Mouse (Mus musculus) kidney, embryonic 16.5 days (tissue): ENCODE measurements at regions not wholly inside any gene's neighbourhood (a gene's known extent, or its start where the extent isn't known, plus 50 kb on each side); places are given as distances from the start of the nearest gene placed in this dataset.

ENCODE experiments used
- ATAC-seq: fragments of 200-750 bp; cut with Nextera tagmentation; 2 replicates; pipeline ENCODE4 v1.8.0; 2017; ENCODE audit warnings: moderate TSS enrichment; ENCODE audit not compliant: low FRiP score, low TSS enrichment
- H3K27ac ChIP-seq: fragments of 300-500 bp; sonication (generic); 2 replicates; pipeline ENCODE4 v1.5.1; 2014; ENCODE audit warnings: low read length
- H3K27me3 ChIP-seq: fragments of 300-500 bp; sonication (generic); 2 replicates; pipeline ENCODE4 v1.6.1; 2014; ENCODE audit warnings: low read length, control low read depth, mixed read lengths; ENCODE audit not compliant: insufficient read depth
- H3K36me3 ChIP-seq: fragments of 300-500 bp; sonication (generic); 2 replicates; pipeline ENCODE4 v1.6.1; 2014; ENCODE audit warnings: low read length, control low read depth, mixed read lengths; ENCODE audit not compliant: insufficient read depth
- H3K4me1 ChIP-seq: fragments of 300-500 bp; sonication (generic); 2 replicates; pipeline ENCODE4 v1.6.1; 2014; ENCODE audit warnings: low read length, control low read depth, mixed read lengths; ENCODE audit not compliant: insufficient read depth
- H3K4me2 ChIP-seq: fragments of 300-500 bp; sonication (generic); replicated peaks from 2 replicates; pipeline ENCODE4 v1.6.1; 2014; ENCODE audit warnings: low read depth, low read length
- H3K4me3 ChIP-seq: fragments of 300-500 bp; sonication (generic); 2 replicates; pipeline ENCODE4 v1.5.1; 2014; ENCODE audit warnings: mild to moderate bottlenecking, low read length
- H3K9ac ChIP-seq: fragments of 300-500 bp; sonication (generic); replicated peaks from 2 replicates; pipeline ENCODE4 v1.6.1; 2014; ENCODE audit warnings: low read length
- H3K9me3 ChIP-seq: fragments of 300-500 bp; sonication (generic); 2 replicates; pipeline ENCODE4 v1.6.1; 2016; ENCODE audit warnings: low read length, control low read depth
- WGBS: fragments of 180-500 bp; shearing (Covaris S2); extraction: QIAGEN DNeasy Blood & Tissue Kit; methylation state at CpG from one replicate; pipeline ENCODE4 v1.1.7; 2014; 5-methylcytosine and 5-hydroxymethylcytosine counted together

DNA sequence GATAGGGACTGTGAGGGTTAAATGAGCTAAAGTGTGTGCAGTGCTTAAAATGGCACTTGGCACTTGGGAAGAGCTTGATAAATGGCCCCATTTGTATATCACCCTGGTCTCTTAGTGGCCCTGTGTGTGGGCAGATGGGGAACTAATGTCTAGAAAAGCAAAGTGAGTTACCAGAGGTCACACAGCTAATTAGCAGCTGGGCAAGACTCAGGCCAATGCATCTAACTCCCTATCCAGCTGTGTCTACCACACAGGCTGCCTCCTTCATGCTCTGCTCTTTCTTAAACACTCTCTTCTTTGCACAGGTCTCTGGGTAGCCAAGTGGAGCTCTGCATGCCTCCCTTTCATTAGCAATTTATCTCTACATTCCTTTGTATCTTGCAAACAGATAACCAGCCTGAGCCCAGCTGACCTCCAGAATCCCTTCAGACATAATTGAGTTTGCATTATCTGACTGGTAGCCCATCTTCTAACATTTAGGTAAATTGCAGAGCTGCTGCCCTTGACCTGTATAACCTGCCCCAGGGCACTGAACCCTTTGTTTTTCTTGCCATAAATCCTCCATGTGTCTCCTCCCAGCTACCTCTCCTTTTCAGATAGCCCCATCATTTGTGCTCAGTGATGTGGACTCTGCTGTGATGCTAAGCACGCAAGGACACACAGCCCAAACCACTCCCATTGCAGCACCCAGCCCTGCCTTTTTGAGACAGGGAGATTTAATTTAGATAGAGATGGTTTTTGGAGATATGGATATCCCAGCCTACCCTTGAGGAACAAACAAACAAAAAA lies 263.5 kb upstream of the Plxna2 start:
- WGBS = 25% methylated on average over 1 of the region's 1 CpGs
- Histone ChIP-seq H3K4me1 (peaks cover 10% of the 10 kb centered on the region; the same call in 1 of the 2 replicates), H3K27ac (no peak overlapping the region), H3K27me3 (no peaks in the 10 kb centered on the region), H3K36me3 (no peaks in the 10 kb centered on the region), H3K9ac (no peak overlapping the region), H3K4me2 (no peak overlapping the region), H3K4me3 (no peak overlapping the region), H3K9me3 (no peaks in the 10 kb centered on the region)
- ATAC-seq = peak; percentile 96

DNA sequence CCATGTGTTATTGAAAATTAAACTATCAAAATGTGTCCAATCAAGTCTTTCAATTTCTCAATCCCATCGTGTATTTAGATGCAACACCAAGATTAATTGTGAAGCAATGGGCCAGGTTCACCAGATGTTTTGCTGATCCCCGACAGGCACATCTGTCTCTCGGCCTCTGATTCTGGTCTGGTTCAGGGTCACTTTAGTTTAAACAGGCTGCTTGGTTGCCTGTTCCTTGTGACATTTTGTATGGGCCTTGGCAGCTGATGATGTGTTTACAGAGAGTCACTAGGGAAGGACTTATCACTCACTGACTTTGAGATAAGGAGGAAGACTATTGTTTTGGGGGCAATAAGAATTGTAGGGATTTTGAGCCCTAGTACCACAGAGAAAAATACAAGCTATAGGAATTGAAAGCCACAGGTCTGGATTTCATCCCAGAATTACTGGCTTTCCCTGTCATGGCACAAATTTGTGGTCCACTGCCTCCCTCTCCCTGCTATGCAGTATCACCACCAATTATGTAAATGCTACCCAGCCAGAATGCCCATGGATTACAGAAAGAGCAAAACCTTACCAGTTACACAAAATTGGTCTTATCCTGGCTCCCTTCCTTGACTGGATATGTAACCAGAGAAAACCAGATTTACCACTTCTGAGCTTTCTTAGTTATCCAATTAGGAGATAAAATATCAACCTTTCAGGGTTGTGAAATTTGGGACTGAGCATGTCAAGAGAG lies 272.5 kb upstream of the Plxna2 start:
- no peak overlapping the region for H3K4me3 ChIP-seq
- H3K4me2 ChIP-seq = no peak overlapping the region
- no peaks in the 10 kb centered on the region for H3K27me3 ChIP-seq
- ATAC-seq = no peak
- 0 out of 2 replicates have a peak, but pooled peaks cover 2% of the 10 kb centered on the region for H3K4me1 ChIP-seq
- no peak overlapping the region for H3K27ac ChIP-seq
- H3K36me3 ChIP-seq = no peaks in the 10 kb centered on the region
- 62% methylated on average over 3 of the region's 3 CpGs for WGBS
- H3K9ac ChIP-seq = no peak overlapping the region
- no peaks in the 10 kb centered on the region for H3K9me3 ChIP-seq

DNA sequence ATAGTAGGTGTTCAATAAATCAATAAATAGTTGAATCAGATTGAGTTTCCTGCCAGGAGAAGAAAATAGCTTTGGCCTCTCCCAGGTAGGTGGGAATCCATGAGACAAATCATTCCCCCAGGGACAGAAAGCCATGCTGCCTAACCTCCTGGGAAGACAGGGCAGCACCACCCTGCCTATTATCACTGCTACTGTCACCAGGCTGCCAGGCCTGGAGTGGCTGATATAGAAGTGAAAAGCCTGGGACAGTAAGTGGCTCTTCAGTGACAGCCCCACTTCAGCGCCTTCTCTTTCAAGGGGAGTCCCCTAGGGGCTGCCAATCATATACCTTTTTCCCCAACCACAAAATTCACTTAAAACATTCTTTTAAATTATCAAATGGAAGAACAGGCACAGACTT lies 275.4 kb upstream of the Plxna2 start:
- H3K9ac ChIP-seq = no peak overlapping the region
- no peaks in the 10 kb centered on the region for H3K36me3 ChIP-seq
- no peaks in the 10 kb centered on the region for H3K9me3 ChIP-seq
- no peak overlapping the region for H3K4me2 ChIP-seq
- no peaks in the 10 kb centered on the region for H3K27me3 ChIP-seq
- 91% methylated on average over 1 of the region's 1 CpGs for WGBS
- no peak overlapping the region for H3K27ac ChIP-seq
- H3K4me1 ChIP-seq = 0 out of 2 replicates have a peak, but pooled peaks cover 2% of the 10 kb centered on the region
- no peak overlapping the region for H3K4me3 ChIP-seq
- no peak for ATAC-seq

DNA sequence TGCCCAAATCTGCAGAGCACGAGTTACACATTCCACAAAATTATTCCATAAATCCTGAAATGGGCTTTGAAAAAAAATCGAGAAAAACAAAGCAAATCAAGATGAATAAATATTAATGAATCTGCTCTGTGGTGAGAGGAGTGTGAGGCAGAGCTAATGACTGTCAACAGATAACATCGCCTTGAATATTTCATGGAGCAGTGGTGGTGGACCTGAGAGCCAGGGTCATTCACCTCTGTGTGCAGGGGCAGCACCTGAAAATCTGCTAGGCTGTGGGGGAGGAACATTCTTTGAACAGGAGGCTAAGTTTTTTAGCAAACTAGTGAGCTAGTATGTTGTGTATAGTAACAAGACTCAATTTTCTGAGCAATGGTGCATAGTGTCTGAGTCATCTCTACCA lies 276.3 kb upstream of the Plxna2 start:
- H3K4me1 ChIP-seq = 0 out of 2 replicates have a peak, but pooled peaks cover 2% of the 10 kb centered on the region
- WGBS = 31% methylated on average over 3 of the region's 3 CpGs

DNA sequence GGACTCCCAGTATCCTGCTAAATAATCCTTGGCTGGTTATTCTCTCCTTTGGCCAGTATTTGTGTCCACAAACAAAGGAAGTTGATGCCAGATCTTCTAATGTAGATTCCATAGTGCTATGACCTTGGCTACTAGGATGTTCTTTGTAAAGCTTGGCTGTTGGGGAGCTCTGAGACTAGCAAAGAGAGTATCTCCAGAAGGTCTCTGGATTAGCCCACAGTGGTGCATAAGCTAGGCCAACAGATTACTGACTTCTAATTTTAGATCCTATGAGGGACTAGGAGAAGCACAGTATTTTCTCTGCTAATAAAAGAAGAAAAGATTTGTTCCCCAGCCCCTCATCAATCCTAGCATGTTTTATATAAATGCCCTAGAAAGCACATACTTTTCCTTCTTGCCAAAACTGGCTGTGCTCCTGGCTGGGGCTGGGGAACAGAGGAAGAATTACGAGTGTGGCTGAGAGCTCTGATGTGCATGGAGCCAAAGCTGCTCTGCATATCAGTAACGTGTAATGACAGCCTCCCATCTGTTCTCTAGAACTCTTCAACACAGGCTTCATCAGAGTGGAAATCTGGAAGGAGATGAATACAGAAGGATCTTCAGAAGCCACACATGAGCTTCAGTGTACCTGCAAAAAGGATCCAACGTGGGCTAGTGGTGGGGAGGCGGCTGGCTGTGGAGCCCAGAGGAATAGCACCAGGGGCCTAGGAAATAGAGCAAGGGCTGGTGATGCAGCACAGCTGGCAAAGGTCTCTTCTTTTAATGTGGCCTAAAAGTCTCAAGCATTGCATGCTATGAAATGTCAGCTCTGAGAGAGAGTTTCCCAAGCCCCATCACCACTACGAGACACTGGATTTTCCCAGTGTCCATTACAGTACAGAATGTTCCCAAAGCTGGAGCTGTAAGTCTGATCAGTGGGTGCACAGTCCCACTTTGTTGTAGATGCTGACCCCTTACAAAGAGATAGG lies 283.0 kb upstream of the Plxna2 start:
- Histone ChIP-seq H3K9ac (no peak overlapping the region), H3K9me3 (no peaks in the 10 kb centered on the region), H3K4me3 (no peak overlapping the region), H3K4me2 (no peak overlapping the region), H3K27ac (peak overlapping the region; percentile 63), H3K36me3 (no peaks in the 10 kb centered on the region), H3K4me1 (peaks cover 9% of the 10 kb centered on the region; the same call in 1 of the 2 replicates), H3K27me3 (no peaks in the 10 kb centered on the region)
- peak; percentile 63; the same call in 1 of the 2 replicates for ATAC-seq
- 57% methylated on average over 5 of the region's 5 CpGs for WGBS

More for the DNA sequence above, 276.3 kb upstream of the Plxna2 start:
- H3K4me2 ChIP-seq = no peak overlapping the region
- H3K9me3 ChIP-seq = no peaks in the 10 kb centered on the region
- no peaks in the 10 kb centered on the region for H3K36me3 ChIP-seq
- H3K9ac ChIP-seq = no peak overlapping the region
- H3K27me3 ChIP-seq = no peaks in the 10 kb centered on the region
- no peak overlapping the region for H3K4me3 ChIP-seq
- ATAC-seq = peak; percentile 81
- no peak overlapping the region for H3K27ac ChIP-seq

DNA sequence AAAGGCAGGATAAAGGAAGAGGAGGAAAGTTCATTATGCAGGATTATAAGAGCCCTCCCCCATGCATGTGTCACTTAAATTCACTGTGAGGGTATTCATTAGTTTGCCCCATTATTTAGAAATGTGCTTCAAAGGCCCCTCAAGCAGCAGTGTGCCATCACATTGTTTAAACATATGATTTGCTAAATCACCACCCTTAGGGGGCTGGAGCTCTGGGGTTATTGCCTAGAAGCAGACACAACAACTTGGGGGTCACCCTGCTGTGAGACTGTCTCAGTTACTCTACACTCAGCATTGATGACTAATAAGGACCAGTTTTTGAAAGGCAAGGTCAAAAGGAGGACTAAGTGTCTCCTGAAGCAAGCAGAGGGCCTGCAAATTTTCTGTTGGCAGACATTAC lies 285.4 kb upstream of the Plxna2 start:
- Histone ChIP-seq H3K36me3 (no peaks in the 10 kb centered on the region), H3K4me2 (no peak overlapping the region), H3K9me3 (no peaks in the 10 kb centered on the region), H3K27ac (no peak overlapping the region), H3K9ac (no peak overlapping the region), H3K4me3 (no peak overlapping the region), H3K27me3 (no peaks in the 10 kb centered on the region), H3K4me1 (peaks cover 9% of the 10 kb centered on the region; the same call in 1 of the 2 replicates)
- ATAC-seq = no peak

DNA sequence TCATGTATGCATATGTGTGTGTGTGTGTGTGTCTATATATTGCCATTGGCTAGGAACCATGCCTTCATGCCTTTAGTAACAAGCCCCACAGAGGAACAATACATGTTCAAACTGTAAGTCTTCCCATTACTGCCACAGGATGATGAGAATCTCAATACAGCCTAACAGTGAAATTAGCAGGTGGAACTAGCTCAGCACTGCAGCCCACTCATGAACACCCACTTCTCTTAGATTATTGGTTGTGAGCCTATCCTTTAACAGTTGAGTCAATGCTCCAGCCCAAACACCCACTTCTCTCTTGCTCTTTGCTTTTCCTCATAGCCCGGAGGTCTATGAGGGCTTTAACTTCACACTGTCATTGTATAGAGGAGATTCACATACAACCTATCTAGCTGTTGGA lies 287.5 kb upstream of the Plxna2 start:
- 92% methylated on average over 1 of the region's 1 CpGs for WGBS
- ATAC-seq = no peak
- H3K9me3 ChIP-seq = no peaks in the 10 kb centered on the region
- no peaks in the 10 kb centered on the region for H3K27me3 ChIP-seq
- no peak overlapping the region for H3K4me3 ChIP-seq
- no peaks in the 10 kb centered on the region for H3K36me3 ChIP-seq
- H3K27ac ChIP-seq = no peak overlapping the region
- no peak overlapping the region for H3K4me2 ChIP-seq
- no peak overlapping the region for H3K9ac ChIP-seq
- peaks cover 6% of the 10 kb centered on the region; the same call in 1 of the 2 replicates for H3K4me1 ChIP-seq

DNA sequence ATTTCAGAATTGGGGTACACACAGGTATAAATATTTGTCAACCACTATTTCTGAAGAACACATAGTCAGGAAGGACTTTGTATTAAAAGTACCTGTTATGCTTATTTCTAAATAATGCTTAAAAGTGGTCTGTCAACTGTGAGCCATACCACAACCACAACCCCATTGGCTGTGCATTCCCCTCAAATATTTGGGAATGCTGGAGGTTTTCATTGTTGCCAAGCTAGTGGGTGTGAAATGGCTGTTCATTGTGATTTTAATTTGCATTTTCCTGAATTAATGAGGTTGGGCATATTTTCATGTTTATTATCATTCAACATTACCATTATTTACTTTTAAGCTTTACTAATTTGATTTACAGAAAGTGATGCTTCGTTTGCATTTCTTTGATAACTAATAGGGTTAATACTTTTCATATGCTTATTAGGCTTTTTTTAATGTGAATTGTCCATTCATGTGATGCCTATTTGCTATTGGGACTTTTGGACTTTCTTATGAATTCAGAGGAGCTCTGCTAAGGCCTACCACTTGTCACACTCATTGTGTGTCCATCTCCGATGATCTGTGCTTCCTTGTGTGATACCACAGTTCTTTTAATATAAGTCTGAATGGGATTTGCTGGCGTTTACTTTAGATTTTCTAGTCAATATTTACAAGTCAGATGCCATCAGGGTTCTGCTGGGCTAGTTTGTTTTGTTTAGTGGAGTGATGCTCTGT lies 297.5 kb upstream of the Plxna2 start:
- H3K4me1 ChIP-seq = no peaks in the 10 kb centered on the region
- ATAC-seq = no peak
- H3K36me3 ChIP-seq = no peaks in the 10 kb centered on the region
- 81% methylated on average over 3 of the region's 3 CpGs for WGBS
- no peaks in the 10 kb centered on the region for H3K9me3 ChIP-seq
- no peak overlapping the region for H3K4me3 ChIP-seq
- H3K4me2 ChIP-seq = no peak overlapping the region
- H3K27me3 ChIP-seq = no peaks in the 10 kb centered on the region
- no peak overlapping the region for H3K27ac ChIP-seq
- H3K9ac ChIP-seq = no peak overlapping the region

DNA sequence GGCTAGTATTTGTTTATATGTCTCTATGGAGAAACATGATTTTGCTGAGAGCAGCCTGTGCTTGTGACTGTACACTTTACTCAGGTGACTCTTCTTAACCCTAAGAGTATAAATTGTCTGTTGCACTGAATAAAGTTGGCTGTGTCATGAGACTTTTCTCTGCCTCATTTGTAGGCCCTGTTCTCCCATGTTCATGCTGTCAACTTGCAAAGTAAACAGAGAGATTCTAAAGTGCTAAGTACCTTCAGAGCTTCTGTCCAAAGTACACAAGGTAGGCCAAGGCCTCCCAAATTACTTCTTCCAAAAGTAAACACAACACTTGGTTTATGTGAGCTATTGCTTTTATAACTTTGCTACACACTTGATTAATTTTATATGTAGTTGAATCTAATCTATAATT lies 299.7 kb upstream of the Plxna2 start:
- Histone ChIP-seq H3K27me3 (no peaks in the 10 kb centered on the region), H3K36me3 (no peaks in the 10 kb centered on the region), H3K4me3 (no peak overlapping the region), H3K27ac (no peak overlapping the region), H3K9ac (no peak overlapping the region), H3K9me3 (no peaks in the 10 kb centered on the region), H3K4me2 (no peak overlapping the region), H3K4me1 (no peaks in the 10 kb centered on the region)
- ATAC-seq = no peak
